Mouse (Mus musculus): ENCODE measurements around the gene Slc25a29. TPM values are rescaled to one million over a fixed set of nuclear protein-coding genes. Genes with fewer than 3 reads are reported as not detected.
"Not testable (repeated sequence)": the region's sequence is repeated elsewhere in the genome, so short reads cannot be mapped to it uniquely, and the experiment has no call there.

Slc25a29 gene
- polyA plus RNA-seq, 1 experiment = 5.5 TPM

GRCm38 (mm10) chr12:108856186-108856585, 20.5 kb upstream of the Slc25a29 start:
- Histone ChIP-seq H3ac (ENCODE audit: control insufficient read depth, insufficient read length, low read depth) (no peak overlapping the region), H3K36me3 (ENCODE audit: control insufficient read depth, insufficient read depth) (peaks cover 4% of the 10 kb centered on the region), H3K4me3 (ENCODE audit: insufficient read depth, poor library complexity, severe bottlenecking) (no peak overlapping the region), H3K79me2 (ENCODE audit: control insufficient read depth, insufficient read depth) (no peaks in the 10 kb centered on the region), H3K79me3 (ENCODE audit: low read depth) (no peaks in the 10 kb centered on the region), H3K27me3 (ENCODE audit: control insufficient read depth, insufficient read depth, insufficient read length) (no peaks in the 10 kb centered on the region)
- peak; percentile 46 for TF ChIP-seq MYOD1 (IDR thresholded peaks at IDR 0.05; ENCODE audit: control insufficient read depth, insufficient read length, low read depth)
- TF ChIP-seq USF1 (IDR thresholded peaks at IDR 0.05; ENCODE audit: low read depth) = no peak

- Histone ChIP-seq H3K79me2 (ENCODE audit: control insufficient read depth, insufficient read depth) (no peaks in the 10 kb centered on the region), H3K27me3 (ENCODE audit: control insufficient read depth, insufficient read depth, insufficient read length) (no peaks in the 10 kb centered on the region), H3K4me3 (ENCODE audit: insufficient read depth, poor library complexity, severe bottlenecking) (no peak overlapping the region), H3ac (ENCODE audit: control insufficient read depth, insufficient read length, low read depth) (no peak overlapping the region), H3K36me3 (ENCODE audit: control insufficient read depth, insufficient read depth) (no peaks in the 10 kb centered on the region), H3K79me3 (ENCODE audit: low read depth) (no peaks in the 10 kb centered on the region)
- TF ChIP-seq CEBPB (IDR thresholded peaks at IDR 0.05; ENCODE audit: low read depth) (no peak), FOSL1 (IDR thresholded peaks at IDR 0.05; ENCODE audit: insufficient read depth, low read length, poor library complexity, severe bottlenecking) (no peak), MYOG (IDR thresholded peaks at IDR 0.05; ENCODE audit: control insufficient read depth, extremely low read depth, insufficient read length) (no peak), CTCF (IDR thresholded peaks at IDR 0.05; ENCODE audit: control insufficient read depth, insufficient read depth, insufficient read length) (no peak)
Observed at GRCm38 (mm10) chr12:108855081-108855480, 19.4 kb upstream of the Slc25a29 start.

DNA sequence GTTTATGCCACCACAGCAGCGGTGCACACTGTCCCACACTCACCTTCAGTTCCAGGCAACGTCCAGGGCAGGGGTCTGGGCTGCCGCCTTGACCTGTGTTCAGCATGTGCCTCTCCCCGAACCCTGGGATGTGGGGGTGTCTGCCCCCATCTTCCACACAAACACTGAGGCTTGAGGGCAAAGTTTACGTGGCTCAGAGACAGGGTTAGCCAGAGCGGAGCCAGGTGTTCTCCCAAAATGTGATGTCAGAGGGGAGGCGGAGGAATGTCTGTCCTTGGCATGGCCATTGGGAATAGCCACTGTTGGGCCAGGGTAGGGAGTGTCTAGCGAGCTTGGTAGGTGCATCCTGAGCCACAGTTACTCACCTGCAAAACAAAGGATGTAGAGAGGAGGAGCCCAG, 17.1 kb upstream of the Slc25a29 start:
- TF ChIP-seq MAX (IDR thresholded peaks at IDR 0.05) (no peak), MYOD1 (IDR thresholded peaks at IDR 0.05; ENCODE audit: control insufficient read depth, insufficient read length, low read depth) (no peak), FOSL1 (IDR thresholded peaks at IDR 0.05; ENCODE audit: insufficient read depth, low read length, poor library complexity, severe bottlenecking) (no peak), USF1 (IDR thresholded peaks at IDR 0.05; ENCODE audit: low read depth) (no peak), MYOG (IDR thresholded peaks at IDR 0.05; ENCODE audit: control insufficient read depth, extremely low read depth, insufficient read length) (no peak), CEBPB (IDR thresholded peaks at IDR 0.05; ENCODE audit: low read depth) (no peak), CTCF (IDR thresholded peaks at IDR 0.05; ENCODE audit: control insufficient read depth, insufficient read depth, insufficient read length) (no peak)

DNA sequence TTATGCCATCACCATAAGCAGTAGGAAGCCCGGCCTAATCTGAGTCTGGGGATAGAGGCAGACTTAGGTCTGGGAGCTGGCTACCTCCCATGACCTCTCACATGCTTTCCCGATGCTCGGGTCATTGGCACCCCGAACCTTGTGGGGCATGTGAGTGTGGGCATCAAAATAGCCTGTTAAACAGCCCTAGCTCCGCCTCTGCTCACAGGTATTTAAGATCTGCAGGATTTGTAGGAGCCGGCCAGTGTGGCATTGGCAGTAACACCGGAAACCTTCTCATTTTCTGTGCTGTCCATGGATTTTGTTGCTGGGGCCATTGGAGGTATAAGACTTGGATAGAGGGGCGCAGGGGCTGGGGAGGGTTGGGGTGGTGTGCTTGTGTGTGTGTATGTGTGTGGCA, 15.2 kb upstream of the Slc25a29 start:
- H3K4me3 ChIP-seq (ENCODE audit: insufficient read depth, poor library complexity, severe bottlenecking) = no peak overlapping the region
- H3K79me2 ChIP-seq (ENCODE audit: control insufficient read depth, insufficient read depth) = no peaks in the 10 kb centered on the region
- H3ac ChIP-seq (ENCODE audit: control insufficient read depth, insufficient read length, low read depth) = no peak overlapping the region
- H3K79me3 ChIP-seq (ENCODE audit: low read depth) = no peaks in the 10 kb centered on the region
- H3K27me3 ChIP-seq (ENCODE audit: control insufficient read depth, insufficient read depth, insufficient read length) = no peaks in the 10 kb centered on the region
- TF ChIP-seq USF1 (IDR thresholded peaks at IDR 0.05; ENCODE audit: low read depth) (no peak), CTCF (IDR thresholded peaks at IDR 0.05; ENCODE audit: control insufficient read depth, insufficient read depth, insufficient read length) (no peak), MAX (IDR thresholded peaks at IDR 0.05) (no peak)
- H3K36me3 ChIP-seq (ENCODE audit: control insufficient read depth, insufficient read depth) = no peaks in the 10 kb centered on the region

More for the DNA sequence above, 17.1 kb upstream of the Slc25a29 start:
- H3K79me2 ChIP-seq (ENCODE audit: control insufficient read depth, insufficient read depth) = no peaks in the 10 kb centered on the region
- no peak overlapping the region for H3K4me3 ChIP-seq (ENCODE audit: insufficient read depth, poor library complexity, severe bottlenecking)
- H3K79me3 ChIP-seq (ENCODE audit: low read depth) = no peaks in the 10 kb centered on the region
- H3K27me3 ChIP-seq (ENCODE audit: control insufficient read depth, insufficient read depth, insufficient read length) = no peaks in the 10 kb centered on the region
- no peak overlapping the region for H3ac ChIP-seq (ENCODE audit: control insufficient read depth, insufficient read length, low read depth)
- H3K36me3 ChIP-seq (ENCODE audit: control insufficient read depth, insufficient read depth) = no peaks in the 10 kb centered on the region

DNA sequence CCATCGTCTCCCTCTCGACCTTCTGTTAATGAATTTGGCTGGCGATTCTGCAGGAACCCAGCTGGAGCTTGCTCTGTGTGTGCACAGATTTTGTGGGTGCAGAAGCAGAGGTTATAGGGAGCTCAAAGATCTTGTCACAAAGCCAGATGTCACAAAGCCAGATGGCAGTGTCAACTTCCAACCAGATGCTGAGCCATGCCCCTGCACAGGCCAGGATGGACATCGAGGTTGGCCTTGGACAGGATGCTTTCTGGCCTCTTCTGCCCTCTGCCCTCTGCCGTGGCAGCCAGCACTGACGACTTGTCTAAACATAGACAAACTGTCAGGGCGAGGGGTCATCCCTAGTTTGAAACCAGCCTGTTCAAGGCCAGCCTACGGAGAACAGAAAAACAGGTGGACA, 14.4 kb upstream of the Slc25a29 start:
- Histone ChIP-seq H3K36me3 (ENCODE audit: control insufficient read depth, insufficient read depth) (no peaks in the 10 kb centered on the region), H3K4me3 (ENCODE audit: insufficient read depth, poor library complexity, severe bottlenecking) (no peak overlapping the region), H3K27me3 (ENCODE audit: control insufficient read depth, insufficient read depth, insufficient read length) (no peaks in the 10 kb centered on the region), H3K79me3 (ENCODE audit: low read depth) (no peaks in the 10 kb centered on the region), H3ac (ENCODE audit: control insufficient read depth, insufficient read length, low read depth) (no peak overlapping the region), H3K79me2 (ENCODE audit: control insufficient read depth, insufficient read depth) (no peaks in the 10 kb centered on the region)
- TF ChIP-seq MYOD1 (IDR thresholded peaks at IDR 0.05; ENCODE audit: control insufficient read depth, insufficient read length, low read depth) (no peak), MYOG (IDR thresholded peaks at IDR 0.05; ENCODE audit: control insufficient read depth, extremely low read depth, insufficient read length) (no peak), FOSL1 (IDR thresholded peaks at IDR 0.05; ENCODE audit: insufficient read depth, low read length, poor library complexity, severe bottlenecking) (no peak), CEBPB (IDR thresholded peaks at IDR 0.05; ENCODE audit: low read depth) (no peak), CTCF (IDR thresholded peaks at IDR 0.05; ENCODE audit: control insufficient read depth, insufficient read depth, insufficient read length) (no peak), USF1 (IDR thresholded peaks at IDR 0.05; ENCODE audit: low read depth) (no peak), MAX (IDR thresholded peaks at IDR 0.05) (no peak)

DNA sequence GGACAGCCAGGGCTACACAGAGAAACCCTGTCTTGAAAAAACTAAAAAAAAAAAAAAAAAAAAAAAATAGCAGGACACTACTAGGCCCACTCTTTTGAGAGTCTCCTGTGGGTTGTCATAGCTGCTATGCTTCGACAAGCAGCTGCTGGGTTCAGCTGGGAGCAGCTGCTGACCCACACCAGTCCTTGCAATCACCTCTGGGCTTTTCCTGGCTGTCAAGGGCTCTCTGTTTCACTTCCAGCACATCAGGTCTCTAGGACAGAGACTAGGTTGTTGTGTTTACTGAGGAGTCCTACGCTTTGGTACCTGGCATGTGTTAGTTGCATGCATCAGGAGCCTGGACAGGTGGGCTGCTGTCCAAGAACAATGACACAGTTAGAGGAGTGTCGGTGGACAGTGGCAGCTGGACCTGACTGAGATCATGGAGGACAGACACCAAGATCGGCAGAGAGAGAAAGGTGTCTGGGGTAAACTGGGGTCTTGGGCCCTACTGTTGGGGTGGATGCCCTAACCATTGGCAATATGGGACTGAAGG, 13.9 kb upstream of the Slc25a29 start:
- no peak for TF ChIP-seq CTCF (IDR thresholded peaks at IDR 0.05; ENCODE audit: control insufficient read depth, insufficient read depth, insufficient read length)
- no peak for TF ChIP-seq FOSL1 (IDR thresholded peaks at IDR 0.05; ENCODE audit: insufficient read depth, low read length, poor library complexity, severe bottlenecking)
- TF ChIP-seq MYOD1 (IDR thresholded peaks at IDR 0.05; ENCODE audit: control insufficient read depth, insufficient read length, low read depth) = no peak
- no peak for TF ChIP-seq CEBPB (IDR thresholded peaks at IDR 0.05; ENCODE audit: low read depth)
- no peak for TF ChIP-seq USF1 (IDR thresholded peaks at IDR 0.05; ENCODE audit: low read depth)
- TF ChIP-seq MAX (IDR thresholded peaks at IDR 0.05) = no peak
- TF ChIP-seq MYOG (IDR thresholded peaks at IDR 0.05; ENCODE audit: control insufficient read depth, extremely low read depth, insufficient read length) = no peak
- H3K27me3 ChIP-seq (ENCODE audit: control insufficient read depth, insufficient read depth, insufficient read length) = no peaks in the 10 kb centered on the region
- H3K4me3 ChIP-seq (ENCODE audit: insufficient read depth, poor library complexity, severe bottlenecking) = no peak overlapping the region
- no peaks in the 10 kb centered on the region for H3K79me3 ChIP-seq (ENCODE audit: low read depth)
- no peaks in the 10 kb centered on the region for H3K79me2 ChIP-seq (ENCODE audit: control insufficient read depth, insufficient read depth)
- no peaks in the 10 kb centered on the region for H3K36me3 ChIP-seq (ENCODE audit: control insufficient read depth, insufficient read depth)
- no peak overlapping the region for H3ac ChIP-seq (ENCODE audit: control insufficient read depth, insufficient read length, low read depth)

DNA sequence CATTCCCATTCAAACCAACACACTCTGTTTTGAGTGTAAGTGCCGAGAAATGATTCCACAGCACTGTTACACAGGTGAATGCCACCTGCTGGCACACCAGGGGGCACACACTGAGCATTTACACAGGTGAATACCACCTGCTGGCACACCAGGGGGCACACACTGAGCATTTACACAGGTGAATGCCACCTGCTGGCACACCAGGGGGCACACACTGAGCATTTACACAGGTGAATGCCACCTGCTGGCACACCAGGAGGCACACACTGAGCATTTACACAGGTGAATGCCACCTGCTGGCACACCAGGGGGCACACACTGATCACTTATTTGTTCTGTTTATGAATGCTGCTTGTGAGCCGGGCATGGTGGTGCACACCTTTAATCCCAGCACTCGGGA, 12.3 kb upstream of the Slc25a29 start:
- not testable (repeated sequence) for H3ac ChIP-seq (ENCODE audit: control insufficient read depth, insufficient read length, low read depth); H3K79me3 ChIP-seq (ENCODE audit: low read depth); H3K79me2 ChIP-seq (ENCODE audit: control insufficient read depth, insufficient read depth); H3K36me3 ChIP-seq (ENCODE audit: control insufficient read depth, insufficient read depth); H3K4me3 ChIP-seq (ENCODE audit: insufficient read depth, poor library complexity, severe bottlenecking); H3K27me3 ChIP-seq (ENCODE audit: control insufficient read depth, insufficient read depth, insufficient read length)
